Mouse (Mus musculus): ENCODE measurements at regions not wholly inside any gene's neighbourhood (a gene's known extent, or its start where the extent isn't known, plus 50 kb on each side); places are given as distances from the start of the nearest gene placed in this dataset. TPM values are rescaled to one million over a fixed set of nuclear protein-coding genes. Genes with fewer than 3 reads are reported as not detected.

GRCm38 (mm10) chr11:64924989-64925388 lies 53.8 kb upstream of the Elac2 start:
- no peak for ATAC-seq (ENCODE audit: insufficient number of reproducible peaks, low FRiP score, low TSS enrichment, low read depth)
- Histone ChIP-seq H3K9me3 (ENCODE audit: control insufficient read depth, low read length) (no peaks in the 10 kb centered on the region), H3K27ac (replicated peaks; ENCODE audit: low read depth, low read length) (no peak overlapping the region), H3K4me1 (ENCODE audit: control insufficient read depth, insufficient read depth, low read length) (no peaks in the 10 kb centered on the region), H3K36me3 (ENCODE audit: control insufficient read depth, insufficient read depth, low read length) (no peaks in the 10 kb centered on the region), H3K9ac (ENCODE audit: low read length) (no peak overlapping the region), H3K27me3 (ENCODE audit: control insufficient read depth, insufficient read depth, low read length) (no peaks in the 10 kb centered on the region), H3K4me3 (ENCODE audit: low read depth, low read length) (no peak overlapping the region), H3K4me2 (ENCODE audit: low read depth, severe bottlenecking) (no peak overlapping the region)
- no peak for DNase-seq (ENCODE audit: low spot score)
- WGBS, result 85% methylated on average over 2 of the region's 2 CpGs

GRCm38 (mm10) chr11:64925970-64926369 lies 52.9 kb upstream of the Elac2 start:
- whole genome bisulfite sequencing, result 71% methylated on average over 1 of the region's 1 CpGs
- Histone ChIP-seq H3K4me2 (ENCODE audit: low read depth, severe bottlenecking) (no peak overlapping the region), H3K27ac (replicated peaks; ENCODE audit: low read depth, low read length) (no peak overlapping the region), H3K36me3 (ENCODE audit: control insufficient read depth, insufficient read depth, low read length) (no peaks in the 10 kb centered on the region), H3K9ac (ENCODE audit: low read length) (no peak overlapping the region), H3K27me3 (ENCODE audit: control insufficient read depth, insufficient read depth, low read length) (no peaks in the 10 kb centered on the region), H3K9me3 (ENCODE audit: control insufficient read depth, low read length) (no peaks in the 10 kb centered on the region), H3K4me1 (ENCODE audit: control insufficient read depth, insufficient read depth, low read length) (no peaks in the 10 kb centered on the region), H3K4me3 (ENCODE audit: low read depth, low read length) (no peak overlapping the region)
- ATAC-seq (ENCODE audit: insufficient number of reproducible peaks, low FRiP score, low TSS enrichment, low read depth) (no peak), DNase-seq (ENCODE audit: low spot score) (no peak)

Small RNA genes in the stretch of these regions (microRNA-seq; reads per million reads assigned to microRNA genes)
- gene Gm24275, result not detected
